Mouse (Mus musculus) granulocyte monocyte progenitor cell, adult 5-6 weeks (primary cell): ENCODE measurements at regions not wholly inside any gene's neighbourhood (a gene's known extent, or its start where the extent isn't known, plus 50 kb on each side); places are given as distances from the start of the nearest gene placed in this dataset.

Experiments used
- ATAC-seq: replicated peaks from 2 replicates; pipeline ENCODE4 v1.8.0; 2016; ENCODE audit warnings: mild to moderate bottlenecking, moderate TSS enrichment, inconsistent platforms; ENCODE audit not compliant: poor library complexity, severe bottlenecking

- ATAC-seq = no peak
These were observed 515.9 kb downstream of the Tns3 start for GRCm38 (mm10) chr11:8148485-8148825.

DNA sequence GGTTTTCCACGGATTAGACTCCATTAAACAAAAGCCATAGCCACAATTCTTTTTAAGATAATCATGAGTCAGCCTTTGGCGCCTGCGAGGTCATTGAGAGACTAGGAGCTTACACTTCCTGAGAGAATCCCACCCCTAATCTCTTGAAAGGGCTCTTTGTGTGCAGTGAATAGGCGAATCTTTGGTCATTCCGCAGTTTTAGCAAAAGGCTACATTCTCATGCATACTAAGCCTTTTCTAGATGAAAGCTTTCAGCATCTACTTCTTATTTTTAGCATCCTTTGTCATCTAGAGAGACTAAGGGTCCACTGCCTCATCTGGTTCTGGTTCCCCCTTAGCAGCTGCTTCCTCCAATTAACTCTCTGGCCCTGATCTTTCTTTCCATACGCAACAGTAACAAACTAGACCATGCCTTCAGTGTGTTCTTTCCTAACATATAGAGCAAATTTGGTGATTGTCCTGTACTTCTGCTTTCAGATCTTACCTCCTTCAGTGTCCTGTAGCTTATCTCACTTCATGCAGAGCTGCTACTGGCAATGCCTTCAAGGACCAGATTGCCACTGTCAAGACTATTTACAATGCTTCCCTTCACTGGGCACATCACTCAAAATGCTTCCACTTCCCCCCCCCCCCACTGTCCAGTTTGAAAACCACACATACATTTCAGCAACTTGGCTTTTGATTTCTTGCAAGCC is 516.4 kb downstream of the Tns3 start:
- ATAC-seq = no peak

DNA sequence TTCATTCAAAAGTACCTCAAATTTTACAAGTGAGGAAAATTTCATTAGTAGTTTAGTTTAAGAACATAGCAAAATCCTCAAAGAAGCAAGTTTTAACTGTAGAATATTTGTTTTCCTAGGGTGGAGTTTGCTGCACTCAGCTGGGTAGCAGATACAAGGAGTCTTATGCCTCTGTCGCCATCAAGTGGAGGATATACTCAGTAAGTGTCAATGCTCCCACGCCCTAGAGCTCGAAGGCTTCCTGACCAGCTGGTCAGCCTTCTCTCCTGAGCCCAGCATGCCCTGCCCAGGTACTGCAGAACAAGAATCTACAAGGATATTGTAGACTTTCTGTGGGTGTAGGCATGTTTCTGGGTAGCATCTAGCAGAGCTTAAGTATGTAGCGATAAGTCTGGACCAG is 527.0 kb downstream of the Tns3 start:
- ATAC-seq = no peak

- ATAC-seq = no peak
These were observed 527.7 kb downstream of the Tns3 start for GRCm38 (mm10) chr11:8136666-8137065.

DNA sequence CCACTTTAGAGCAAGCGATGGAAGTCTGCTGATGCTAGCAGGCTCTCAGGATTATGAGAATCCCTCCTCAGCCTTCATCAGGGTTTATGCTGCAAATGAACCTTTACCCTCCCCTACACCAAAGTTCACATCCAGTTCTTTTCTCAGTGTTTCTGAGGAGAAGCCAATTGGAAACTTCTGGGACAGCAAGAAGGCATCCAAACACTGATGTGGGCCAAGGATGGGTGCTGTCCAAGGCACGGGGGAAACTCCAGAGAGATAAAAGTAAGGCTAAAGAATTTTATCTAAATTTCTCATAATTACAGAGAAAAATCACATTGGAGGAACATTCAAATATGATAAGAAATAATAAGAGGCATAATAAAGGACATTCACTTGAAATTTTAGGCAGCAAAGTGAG is 555.0 kb downstream of the Tns3 start:
- ATAC-seq = no peak

- no peak for ATAC-seq
These were observed 563.2 kb downstream of the Tns3 start for GRCm38 (mm10) chr11:8101091-8101490.

DNA sequence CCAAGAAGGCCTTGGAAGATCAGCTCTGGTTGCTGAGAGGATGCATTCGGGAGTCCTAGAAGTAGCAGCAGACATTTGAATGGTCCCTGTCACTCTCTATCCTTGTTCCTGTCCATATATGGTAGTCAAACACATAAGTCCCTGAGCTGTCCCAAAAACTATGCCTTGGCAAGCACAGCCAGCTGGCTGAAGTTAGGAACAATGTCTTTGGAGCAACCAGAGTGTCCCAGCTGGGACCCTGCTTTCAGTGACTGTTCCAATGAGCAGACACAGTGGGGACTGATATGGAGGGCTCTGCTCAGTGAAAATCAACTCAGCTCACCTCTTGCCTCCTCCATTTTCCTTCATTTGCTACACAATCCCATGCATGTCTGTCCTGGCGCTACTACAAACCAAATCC is 580.0 kb downstream of the Tns3 start:
- no peak for ATAC-seq

DNA sequence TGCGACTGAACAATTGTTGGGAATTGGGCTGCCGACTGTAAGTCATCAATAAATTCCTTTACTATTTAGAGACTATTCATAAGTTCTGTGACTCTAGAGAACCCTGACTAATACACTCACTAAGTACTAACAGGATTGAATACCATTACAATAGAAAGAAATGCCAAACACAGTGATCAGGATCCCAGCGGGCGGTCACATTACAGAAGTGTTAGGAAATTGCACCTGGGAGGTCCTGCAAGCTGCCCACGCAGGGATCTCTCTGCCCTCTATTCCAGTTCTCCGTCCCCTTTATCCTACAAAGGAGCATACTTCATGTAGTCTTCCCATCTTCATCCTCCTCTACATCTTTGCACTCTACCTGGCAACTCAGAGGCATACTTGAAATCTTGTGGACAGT is 581.5 kb downstream of the Tns3 start:
- ATAC-seq = no peak

GRCm38 (mm10) chr11:8073321-8073720 is 591.0 kb downstream of the Tns3 start:
- ATAC-seq = no peak

DNA sequence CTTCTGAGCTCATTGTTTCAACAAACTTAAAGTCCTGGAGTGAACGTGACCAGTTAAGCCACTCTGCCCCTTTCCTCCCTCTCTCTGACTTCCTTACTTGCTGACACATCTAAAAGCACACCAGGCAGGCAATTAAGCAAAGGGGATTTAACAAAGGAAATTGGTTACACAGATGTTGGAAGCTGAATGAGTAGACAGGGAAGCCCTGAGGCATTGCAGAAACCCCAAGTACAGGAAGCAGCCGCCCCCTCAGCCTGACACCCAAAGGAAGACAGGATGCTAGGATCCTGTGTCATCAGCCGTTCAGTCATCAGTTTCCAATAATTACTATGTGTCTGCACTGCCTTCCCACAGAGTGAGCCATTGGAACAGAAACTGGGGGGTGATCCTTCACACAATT is 595.5 kb downstream of the Tns3 start:
- ATAC-seq = no peak

DNA sequence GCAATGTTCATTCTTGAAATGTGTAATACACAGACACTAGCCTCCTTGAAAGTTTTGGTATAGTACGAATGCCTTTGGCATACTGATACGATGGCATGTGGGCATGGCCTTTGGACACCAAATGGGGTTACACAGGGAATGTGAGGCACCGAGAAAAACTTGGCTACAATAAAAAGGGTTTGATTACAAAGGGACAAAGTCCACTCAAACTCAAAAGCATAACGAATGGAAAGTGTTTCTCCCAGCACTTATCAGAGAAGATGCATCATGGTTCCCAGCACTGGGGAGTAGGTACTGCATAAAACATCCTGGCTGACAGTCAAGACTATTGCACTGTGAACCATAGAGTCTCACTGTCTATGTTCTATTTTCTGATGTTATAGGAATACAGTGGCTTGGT is 597.0 kb downstream of the Tns3 start:
- ATAC-seq = no peak

- no peak for ATAC-seq
These were observed 598.5 kb downstream of the Tns3 start for GRCm38 (mm10) chr11:8065811-8066210.

DNA sequence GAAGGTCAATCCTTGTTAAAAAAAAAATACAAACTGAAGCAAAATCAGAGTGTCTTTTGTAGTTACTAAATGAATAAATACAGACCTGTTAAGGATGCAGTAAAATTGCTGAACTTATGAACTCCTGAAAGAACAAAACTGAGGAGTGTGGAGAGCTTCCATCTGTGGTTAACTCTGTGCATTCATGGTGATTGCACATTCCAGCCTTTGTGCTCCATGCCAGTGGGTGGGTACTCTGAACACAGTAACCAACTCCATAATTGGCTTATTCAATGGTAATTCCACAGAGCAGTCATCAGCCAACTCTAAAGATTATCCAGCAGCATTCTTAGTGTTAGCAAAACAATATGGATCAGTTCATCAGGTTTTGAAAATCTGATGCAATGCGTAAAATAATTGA is 599.2 kb downstream of the Tns3 start:
- ATAC-seq = no peak

DNA sequence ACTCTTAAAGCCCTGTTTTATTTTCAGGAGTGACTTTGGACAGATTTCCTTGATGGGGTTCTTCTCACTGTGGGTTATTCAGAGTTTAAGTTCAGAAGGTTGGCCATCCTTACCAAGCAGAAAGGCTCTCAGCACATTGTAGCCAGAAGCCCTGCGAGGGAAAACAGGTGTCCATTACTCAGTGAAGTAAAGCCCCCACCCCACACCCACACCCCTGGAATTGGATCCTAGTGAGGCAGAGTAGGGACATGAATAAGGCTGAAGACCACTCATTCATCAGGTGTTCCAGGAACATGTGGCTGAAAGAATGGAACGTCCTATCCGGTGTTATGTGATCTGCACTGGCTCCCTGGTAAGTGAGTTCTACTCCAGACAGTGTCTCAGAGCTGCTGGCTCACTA is 602.3 kb downstream of the Tns3 start:
- no peak for ATAC-seq

- no peak for ATAC-seq
These were observed 602.8 kb downstream of the Tns3 start for GRCm38 (mm10) chr11:8061573-8061972.

GRCm38 (mm10) chr11:8051499-8051898 is 612.8 kb downstream of the Tns3 start:
- ATAC-seq = no peak

- no peak for ATAC-seq
These were observed 619.2 kb downstream of the Tns3 start for GRCm38 (mm10) chr11:8045086-8045485.

DNA sequence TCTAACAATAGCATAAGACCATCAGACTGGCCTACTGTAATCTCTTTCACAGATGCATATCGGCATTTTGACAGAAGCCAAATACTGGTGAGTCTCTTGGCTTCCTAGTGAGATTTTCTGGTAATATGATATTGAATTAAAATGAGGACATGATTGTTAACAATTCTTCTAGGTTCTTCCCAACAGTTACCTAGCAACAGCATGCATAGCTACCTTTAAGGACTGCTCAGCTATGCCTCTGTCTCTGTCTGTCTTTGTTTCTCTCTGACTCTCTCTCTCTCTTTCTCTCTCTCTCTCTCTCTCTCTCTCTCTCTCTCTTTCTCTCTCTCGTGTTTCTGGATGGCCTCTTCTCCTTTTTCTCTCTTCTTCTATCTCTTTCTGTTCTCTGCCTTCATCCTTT is 634.2 kb downstream of the Tns3 start:
- no peak for ATAC-seq

GRCm38 (mm10) chr11:8007801-8008200 is 656.5 kb downstream of the Tns3 start:
- no peak for ATAC-seq

- no peak for ATAC-seq
These were observed 683.3 kb downstream of the Tns3 start for GRCm38 (mm10) chr11:7981031-7981430.

- no peak for ATAC-seq
These were observed 688.5 kb downstream of the Tns3 start for GRCm38 (mm10) chr11:7975845-7976244.

DNA sequence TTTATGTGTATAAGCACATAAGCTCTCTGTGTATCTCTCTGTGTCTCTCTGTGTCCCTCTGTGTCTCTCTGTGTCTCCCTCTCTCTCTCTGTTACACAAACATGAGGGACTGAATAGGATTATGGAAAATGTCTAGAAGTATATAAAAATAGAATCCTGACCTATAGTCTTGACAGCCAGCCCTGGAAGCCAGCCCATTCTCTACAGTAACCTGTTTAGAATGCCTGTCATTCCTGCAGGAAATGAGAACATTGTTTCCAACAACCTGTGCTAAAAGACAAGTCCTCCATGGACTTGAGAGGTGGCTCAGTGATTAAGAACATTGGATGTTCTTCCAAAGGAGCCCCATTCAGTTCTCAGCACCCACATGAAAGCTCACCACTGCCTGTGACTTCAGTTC is 714.4 kb downstream of the Tns3 start:
- no peak for ATAC-seq
